Mouse (Mus musculus): Measurements from ENCODE around the gene 4833439L19Rik.

4833439L19Rik gene

GRCm38 (mm10) chr13:54520221-54520620 lies 45.0 kb downstream of the 4833439L19Rik start:
- DNase-seq (ENCODE audit: low read depth), result peak; percentile 64

GRCm38 (mm10) chr13:54505920-54506319 lies 59.3 kb downstream of the 4833439L19Rik start:
- DNase-seq (ENCODE audit: low read depth), result no peak

- DNase-seq (ENCODE audit: low read depth), result peak; percentile 38
Measured at GRCm38 (mm10) chr13:54504611-54505260, 60.5 kb downstream of the 4833439L19Rik start.

- peak; percentile 86 for DNase-seq (ENCODE audit: low read depth)
Measured at GRCm38 (mm10) chr13:54503604-54504521, 61.4 kb downstream of the 4833439L19Rik start, which contains the start of gene Simc1. Simc1 (plus strand) TSS chr13:54503779.

- DNase-seq (ENCODE audit: low read depth), result no peak
Measured at GRCm38 (mm10) chr13:54503278-54503603, 62.0 kb downstream of the 4833439L19Rik start.

GRCm38 (mm10) chr13:54501957-54502690 lies 63.1 kb downstream of the 4833439L19Rik start:
- DNase-seq (ENCODE audit: low read depth), result peak; percentile 16

GRCm38 (mm10) chr13:54501352-54501751 lies 63.9 kb downstream of the 4833439L19Rik start:
- peak; percentile 71 for DNase-seq (ENCODE audit: low read depth)

Measured in induced T-regulatory cell, adult 2 months (primary cell).